Mouse (Mus musculus) midbrain, embryonic 11.5 days (tissue): ENCODE data around the gene Smim4. TPM values are rescaled to one million over a fixed set of nuclear protein-coding genes. Genes with fewer than 3 reads are reported as not detected.
A peak's percentile ranks its signal among the peaks of the same experiment; 100 is the strongest.

Experiments
- ATAC-seq: fragments of 200-750 bp; cut with Nextera tagmentation; 2 replicates; pipeline ENCODE4 v1.8.0; 2017; ENCODE audit warnings: moderate TSS enrichment, moderate library complexity; ENCODE audit not compliant: low FRiP score
- DNase-seq: peaks from one replicate; pipeline ENCODE4 v3.0.0; 2015; ENCODE audit warnings: low spot score; ENCODE audit errors: missing footprints
- H3K27ac ChIP-seq: fragments of 300-500 bp; sonication (generic); 2 replicates; pipeline ENCODE4 v1.5.1; 2014; ENCODE audit warnings: low read depth, low read length
- H3K27me3 ChIP-seq: fragments of 300-500 bp; sonication (generic); 2 replicates; pipeline ENCODE4 v1.6.1; 2014; ENCODE audit warnings: mild to moderate bottlenecking, low read length, moderate library complexity, mixed read lengths; ENCODE audit not compliant: control insufficient read depth, insufficient read depth
- H3K36me3 ChIP-seq: fragments of 300-500 bp; sonication (generic); 2 replicates; pipeline ENCODE4 v1.6.1; 2014; ENCODE audit warnings: mild to moderate bottlenecking, low read length, moderate library complexity, mixed read lengths; ENCODE audit not compliant: control insufficient read depth, insufficient read depth
- H3K4me1 ChIP-seq: fragments of 300-500 bp; sonication (generic); 2 replicates; pipeline ENCODE4 v1.6.1; 2014; ENCODE audit warnings: low read length; ENCODE audit not compliant: control insufficient read depth, insufficient read depth
- H3K4me2 ChIP-seq: fragments of 300-500 bp; sonication (generic); 2 replicates; pipeline ENCODE4 v1.6.1; 2014; ENCODE audit warnings: mild to moderate bottlenecking, moderate library complexity
- H3K4me3 ChIP-seq: fragments of 300-500 bp; sonication (generic); 2 replicates; pipeline ENCODE4 v1.5.1; 2014; ENCODE audit warnings: low read depth, low read length
- H3K9ac ChIP-seq: fragments of 300-500 bp; sonication (generic); 2 replicates; pipeline ENCODE4 v1.6.1; 2014; ENCODE audit warnings: low read length
- H3K9me3 ChIP-seq: fragments of 300-500 bp; sonication (generic); 2 replicates; pipeline ENCODE4 v1.6.1; 2016; ENCODE audit warnings: low read length; ENCODE audit not compliant: control insufficient read depth
- WGBS: fragments of 180-500 bp; shearing (Covaris S2); extraction: QIAGEN DNeasy Blood & Tissue Kit; methylation state at CpG from one replicate; pipeline ENCODE4 v1.1.7; 2014; 5-methylcytosine and 5-hydroxymethylcytosine counted together
- polyA plus RNA-seq: library from polyadenylated mRNA; unstranded; fragments of >200 nt; fragmentation: Nextera tagmentation; extraction: Ambion mirVana; gene quantifications from 2 replicates; pipeline ENCODE4 v1.2.1, GENCODE M21; 2014

The Smim4 gene
- polyA plus RNA-seq, 1 experiment from 2014 or later: 56.2 TPM

DNA sequence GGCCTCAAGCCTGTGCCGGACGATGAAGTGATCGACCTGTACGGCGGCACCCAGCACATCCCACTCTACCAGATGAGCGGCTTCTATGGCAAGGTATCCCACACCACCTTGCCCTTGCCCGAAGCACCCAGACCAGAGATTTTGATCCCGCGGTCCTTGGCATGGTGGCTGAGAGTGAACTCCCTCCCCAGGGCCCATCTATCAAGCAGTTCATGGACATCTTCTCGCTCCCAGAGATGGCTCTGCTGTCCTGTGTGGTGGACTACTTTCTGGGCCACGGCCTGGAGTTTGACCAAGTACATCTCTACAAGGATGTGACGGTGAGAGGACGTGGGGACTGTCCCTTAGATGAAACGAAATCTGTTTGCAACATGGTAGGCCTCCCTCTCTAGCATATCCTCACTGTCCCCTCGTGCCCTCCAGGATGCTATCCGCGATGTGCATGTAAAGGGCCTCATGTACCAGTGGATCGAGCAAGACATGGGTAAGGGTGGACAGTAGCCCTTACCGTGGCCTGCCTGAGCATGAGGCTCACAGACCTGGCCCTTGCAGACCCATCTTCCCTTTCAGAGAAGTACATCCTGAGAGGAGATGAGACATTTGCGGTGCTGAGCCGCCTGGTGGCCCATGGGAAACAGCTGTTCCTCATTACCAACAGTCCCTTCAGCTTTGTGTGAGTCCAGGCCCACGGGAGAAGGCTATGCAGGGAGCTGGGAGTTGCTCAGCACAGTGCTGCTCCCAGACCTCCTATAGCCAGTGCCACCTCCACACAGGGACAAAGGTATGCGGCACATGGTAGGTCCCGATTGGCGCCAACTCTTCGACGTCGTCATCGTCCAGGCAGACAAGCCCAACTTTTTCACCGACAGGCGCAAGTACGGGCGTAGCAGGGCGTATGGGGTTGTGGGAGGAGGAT lies 7.0 kb upstream of the Smim4 start:
- Histone ChIP-seq H3K27ac (no peak overlapping the region), H3K4me2 (no peak overlapping the region), H3K27me3 (no peaks in the 10 kb centered on the region), H3K36me3 (peaks cover 45% of the 10 kb centered on the region), H3K9ac (no peak overlapping the region), H3K4me1 (peaks cover 16% of the 10 kb centered on the region), H3K9me3 (no peaks in the 10 kb centered on the region), H3K4me3 (no peak overlapping the region)
- no peak for DNase-seq
- ATAC-seq: no peak
- WGBS: 95% methylated on average over 34 of the region's 34 CpGs

DNA sequence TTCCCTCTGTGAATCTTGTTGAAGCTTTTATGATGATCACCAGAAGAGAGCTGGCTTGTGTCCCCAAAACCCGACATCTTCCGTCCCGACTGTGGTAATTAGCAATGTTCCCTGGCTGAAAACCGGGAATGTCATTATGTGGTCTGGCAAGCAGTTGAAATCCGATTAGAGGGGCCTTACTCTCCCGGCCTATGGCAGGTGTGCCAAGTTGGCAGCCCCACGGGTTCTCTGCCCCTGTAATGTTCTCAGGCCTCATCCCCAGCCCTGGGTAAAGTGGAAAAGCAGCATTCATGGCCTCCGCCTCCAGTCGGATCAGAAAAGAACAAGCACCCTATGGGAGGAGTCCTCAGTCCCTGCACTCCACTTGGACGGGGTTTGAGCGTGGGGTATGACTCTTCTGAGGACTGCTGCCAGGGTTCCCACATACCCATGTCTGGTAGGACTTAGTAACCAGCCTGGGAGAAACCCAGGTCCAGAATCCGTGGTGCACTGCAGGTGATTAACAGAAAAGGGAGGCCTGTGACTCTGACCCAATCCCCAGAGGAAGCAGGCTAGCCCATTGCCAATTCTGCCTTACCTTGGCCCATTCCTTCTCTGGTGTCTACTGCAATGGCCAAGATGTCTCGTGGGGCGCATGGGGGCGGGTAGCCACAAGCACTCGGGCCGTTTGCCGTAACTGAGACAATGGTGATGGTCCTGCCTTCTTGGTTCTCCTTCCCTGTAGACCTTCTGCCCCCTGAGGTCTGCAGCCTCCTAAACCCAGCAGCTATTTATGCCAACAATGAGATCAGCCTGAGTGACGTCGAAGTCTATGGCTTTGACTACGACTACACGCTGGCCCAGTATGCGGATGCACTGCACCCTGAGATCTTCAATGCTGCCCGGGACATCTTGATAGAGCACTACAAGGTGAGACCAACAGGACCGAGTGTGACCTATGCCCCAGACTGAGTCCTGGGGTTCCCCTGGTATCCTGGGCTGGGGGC lies 5.6 kb upstream of the Smim4 start:
- DNase-seq: no peak
- Histone ChIP-seq H3K27me3 (no peaks in the 10 kb centered on the region), H3K4me1 (peaks cover 23% of the 10 kb centered on the region), H3K27ac (no peak overlapping the region), H3K9ac (no peak overlapping the region), H3K4me2 (no peak overlapping the region), H3K4me3 (no peak overlapping the region), H3K9me3 (no peaks in the 10 kb centered on the region), H3K36me3 (peaks cover 36% of the 10 kb centered on the region)
- no peak for ATAC-seq
- WGBS: 95% methylated on average over 25 of the region's 25 CpGs

DNA sequence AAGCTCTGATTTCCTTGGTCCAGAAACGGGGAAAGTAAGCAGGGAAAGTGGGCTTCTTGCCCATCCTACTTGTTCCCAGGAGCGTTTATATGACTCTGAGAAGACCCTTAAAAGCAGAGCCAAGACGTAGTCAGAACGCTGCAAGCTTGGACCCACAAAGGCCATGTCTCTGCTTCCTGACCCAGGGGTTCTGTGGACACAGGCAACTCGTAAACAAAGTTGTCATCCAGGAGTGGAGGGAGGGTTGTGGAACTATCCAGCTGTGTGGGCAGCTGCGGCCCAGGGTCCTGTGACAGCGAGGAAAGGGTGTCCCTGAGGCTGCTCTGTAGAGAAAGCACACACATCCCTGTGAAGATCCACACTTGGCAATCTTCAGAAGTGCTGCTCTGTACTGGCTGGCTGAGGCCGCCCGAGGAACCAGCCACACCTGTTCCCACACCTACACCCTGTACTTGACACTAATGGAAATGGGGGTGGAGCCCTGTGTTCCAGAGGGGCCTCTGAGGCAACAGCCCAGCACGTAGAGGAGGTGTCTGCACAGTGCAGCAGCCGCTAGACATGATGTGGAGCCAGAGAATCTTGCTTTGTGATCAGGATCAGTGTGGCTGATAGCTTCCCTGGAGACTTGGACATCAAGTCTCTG lies 4.4 kb upstream of the Smim4 start:
- Histone ChIP-seq H3K27me3 (no peaks in the 10 kb centered on the region), H3K27ac (no peak overlapping the region), H3K4me1 (peaks cover 23% of the 10 kb centered on the region), H3K4me3 (no peak overlapping the region), H3K36me3 (peaks cover 26% of the 10 kb centered on the region), H3K9me3 (no peaks in the 10 kb centered on the region), H3K9ac (peak overlapping the region; percentile 97), H3K4me2 (peak overlapping the region; percentile 85)
- DNase-seq (no peak), ATAC-seq (no peak)
- 88% methylated on average over 11 of the region's 11 CpGs for WGBS

DNA sequence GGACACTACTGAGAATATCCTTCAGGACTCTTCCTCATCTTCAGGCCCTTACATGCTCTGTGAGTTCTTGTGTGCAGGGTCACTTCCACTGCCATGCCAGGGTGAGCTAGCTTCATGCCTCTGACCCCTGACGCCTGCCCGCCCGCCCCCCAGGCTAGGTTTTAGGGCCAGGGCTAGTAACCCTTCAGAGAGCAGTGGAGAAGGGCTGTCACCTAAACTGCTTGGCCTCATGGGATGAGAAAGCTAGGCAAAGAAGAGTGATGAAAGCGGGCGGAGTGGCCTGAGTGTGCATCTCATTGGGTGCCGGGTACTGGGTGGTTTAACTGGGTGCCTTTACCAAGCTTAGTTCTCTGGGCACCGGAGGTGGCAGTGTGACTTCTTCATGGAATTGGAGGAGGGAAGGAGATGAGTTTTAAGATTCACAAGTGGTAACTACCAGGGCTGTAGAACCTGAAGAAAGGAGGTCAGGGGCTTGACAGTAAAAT lies 3.8 kb upstream of the Smim4 start:
- Histone ChIP-seq H3K9ac (peak overlapping the region; percentile 97), H3K4me3 (peak overlapping the region; percentile 92), H3K4me2 (peak overlapping the region; percentile 85), H3K9me3 (no peaks in the 10 kb centered on the region), H3K36me3 (peaks cover 20% of the 10 kb centered on the region), H3K27me3 (no peaks in the 10 kb centered on the region), H3K4me1 (peaks cover 25% of the 10 kb centered on the region), H3K27ac (no peak overlapping the region)
- ATAC-seq (no peak), DNase-seq (no peak)
- WGBS: 91% methylated on average over 7 of the region's 7 CpGs

DNA sequence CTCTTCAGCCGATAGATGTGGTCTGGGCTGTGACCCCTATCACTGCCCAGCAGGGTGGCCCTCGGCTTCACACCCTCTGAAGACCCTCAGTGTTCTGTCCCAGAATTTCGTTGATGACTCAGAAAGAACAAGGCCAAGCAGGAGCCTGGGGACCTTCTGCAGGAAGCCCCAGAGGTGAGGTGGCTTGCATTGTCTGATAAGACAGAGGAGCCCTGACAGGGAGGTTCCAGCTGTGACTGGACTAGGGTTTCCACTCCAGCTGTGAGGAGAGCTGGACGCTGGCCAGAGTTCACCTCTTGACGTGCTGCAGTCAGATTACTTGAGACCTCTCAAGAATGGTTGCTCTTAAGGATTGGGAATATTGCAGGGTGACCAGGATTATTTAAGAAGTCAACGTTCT lies 3.3 kb upstream of the Smim4 start:
- 13% methylated on average over 6 of the region's 6 CpGs for WGBS
- H3K4me1 ChIP-seq: peaks cover 27% of the 10 kb centered on the region
- H3K9me3 ChIP-seq: no peaks in the 10 kb centered on the region
- DNase-seq (no peak), ATAC-seq (no peak)
- no peak overlapping the region for H3K27ac ChIP-seq
- H3K4me3 ChIP-seq: peak overlapping the region; percentile 92
- peaks cover 17% of the 10 kb centered on the region for H3K36me3 ChIP-seq
- H3K27me3 ChIP-seq: no peaks in the 10 kb centered on the region
- H3K9ac ChIP-seq: peak overlapping the region; percentile 97
- H3K4me2 ChIP-seq: peak overlapping the region; percentile 85

DNA sequence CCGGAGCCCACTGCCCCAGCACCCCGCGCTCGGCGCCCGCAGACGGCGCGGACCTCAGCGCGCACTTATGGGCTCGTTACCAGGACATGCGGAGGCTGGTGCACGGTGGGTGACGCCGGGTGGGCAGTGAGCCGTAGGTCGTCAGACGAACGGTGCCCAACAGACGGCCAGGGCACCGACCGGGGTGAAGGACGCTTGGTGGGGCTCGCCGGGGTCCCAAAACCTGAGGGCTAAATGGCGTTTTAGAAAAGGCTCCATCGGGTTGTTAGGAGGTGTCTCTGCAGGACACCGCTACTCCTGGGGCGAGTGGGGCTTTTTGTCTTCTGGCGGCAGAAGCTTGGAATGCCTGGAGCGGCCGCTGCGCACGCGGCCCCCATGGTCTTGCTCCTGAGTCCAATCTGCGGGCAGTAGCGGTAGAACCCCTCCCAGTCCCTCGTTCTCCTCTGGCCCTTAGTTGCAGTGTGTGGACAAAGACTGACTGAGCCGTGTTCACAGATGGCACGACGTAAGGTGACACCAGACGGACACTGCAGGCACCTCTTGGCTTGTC lies 2.6 kb upstream of the Smim4 start:
- Histone ChIP-seq H3K27me3 (no peaks in the 10 kb centered on the region), H3K4me1 (peaks cover 27% of the 10 kb centered on the region), H3K36me3 (peaks cover 10% of the 10 kb centered on the region), H3K9ac (peak overlapping the region; percentile 97), H3K4me3 (peak overlapping the region; percentile 92), H3K9me3 (no peaks in the 10 kb centered on the region), H3K27ac (peak overlapping the region; percentile 90), H3K4me2 (peak overlapping the region; percentile 85)
- DNase-seq (peak; percentile 93), ATAC-seq (no peak)
- under 1% methylated on average over 43 of the region's 43 CpGs for WGBS

DNA sequence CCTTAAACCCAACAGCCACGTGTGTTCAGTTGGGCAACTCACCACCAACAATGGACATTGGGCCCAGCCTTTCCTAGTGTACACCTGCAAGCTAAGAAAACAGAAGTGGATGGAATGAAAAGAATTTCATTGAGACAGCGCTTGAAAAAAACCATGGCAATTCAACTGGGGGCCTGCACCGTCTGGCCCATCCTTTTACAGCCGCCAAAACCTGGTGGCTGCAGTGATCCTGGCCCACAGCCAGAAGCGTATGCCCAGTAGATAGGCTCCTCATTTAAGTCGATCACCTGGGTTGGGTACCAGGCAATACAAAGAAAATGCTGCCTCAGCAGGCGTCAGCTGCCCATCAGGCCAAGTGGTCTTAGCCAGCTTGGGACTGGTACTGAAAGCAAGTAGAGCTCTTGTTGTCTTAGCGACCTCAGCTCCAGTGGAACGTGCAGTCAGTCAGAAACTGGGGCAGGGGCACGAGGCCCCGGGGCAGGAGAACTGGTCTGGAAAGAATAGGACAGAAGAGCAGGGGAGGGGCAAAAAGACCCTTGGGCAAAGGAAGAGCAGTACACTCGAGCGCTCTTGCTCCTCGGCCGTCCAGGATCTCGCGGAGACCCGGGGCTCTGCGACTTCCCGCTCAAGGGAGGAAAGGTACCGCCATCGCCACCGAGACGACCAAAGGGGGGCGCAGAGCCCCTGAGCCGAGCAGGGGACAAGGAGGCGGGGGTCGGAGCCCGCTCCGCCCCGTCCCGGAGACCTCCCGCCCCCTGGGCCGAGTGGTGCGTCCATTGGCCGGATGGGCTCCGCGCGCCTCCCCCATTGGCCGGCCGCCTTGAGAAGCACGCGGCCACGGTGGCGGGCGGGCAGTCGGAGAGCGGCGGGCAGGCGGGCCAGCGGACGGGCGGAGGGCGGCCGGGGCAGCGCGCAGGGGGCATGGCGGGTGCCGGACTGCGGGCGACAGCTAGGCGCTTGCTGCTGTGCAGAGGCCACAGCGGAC lies 1.8 kb upstream of the Smim4 start, which contains the start of gene Nt5dc2:
Nt5dc2 (plus strand) TSS at position 818 of the 985 bp plus-strand sequence.
- H3K4me1 ChIP-seq: peaks cover 27% of the 10 kb centered on the region
- no peaks in the 10 kb centered on the region for H3K27me3 ChIP-seq
- H3K36me3 ChIP-seq: peaks cover 5% of the 10 kb centered on the region
- H3K4me3 ChIP-seq: peak within 1 kb of the TSS; percentile 92
- ATAC-seq (peak; percentile 90), DNase-seq (peak; percentile 99)
- peak within 1 kb of the TSS; percentile 97 for H3K9ac ChIP-seq
- WGBS: 4% methylated on average over 57 of the region's 63 CpGs
- peak within 1 kb of the TSS; percentile 90 for H3K27ac ChIP-seq
- peak within 1 kb of the TSS; percentile 85 for H3K4me2 ChIP-seq
- no peaks in the 10 kb centered on the region for H3K9me3 ChIP-seq
